Comparison of ENCODE assay signal across 14 mouse cellular contexts in genomic region chr12:52435795-52436211, GRCm38 (mm10).
DNase-seq lines count a peak whose midpoint lies in the region; ATAC-seq and TF ChIP-seq lines count a peak whose summit lies in the region.
"Had no signal": no experiment of that assay in that cellular context is flagged by ENCODE, and none has a peak within 500 bp of the region (broad histone marks: within the 10 kb centered on the region; RNA-seq: fewer than 3 reads in every experiment).

No protein-coding gene starts in this region.

- 0 out of 2 replicates have a peak, but pooled peaks cover 6% of the 10 kb centered on the region for H3K27me3 ChIP-seq in E14TG2a.4 (ENCODE audit: insufficient read depth, low read length)
- no peaks in the 10 kb centered on the region for H3K27me3 ChIP-seq in forebrain, embryonic 15.5 days
- H3K27me3 ChIP-seq in midbrain, embryonic 13.5 days, result no peaks in the 10 kb centered on the region
- H3K27me3 ChIP-seq: lung, embryonic 15.5 days; stomach, embryonic 15.5 days had no signal

- TF ChIP-seq CTCF in E14TG2a.4 (conservative IDR thresholded peaks at IDR 0.05; ENCODE audit: low read length), result no peak

- H3K27ac ChIP-seq in forebrain, embryonic 15.5 days (replicated peaks), result no peak overlapping the region
- H3K27ac ChIP-seq in midbrain, embryonic 13.5 days, result no peak overlapping the region
- H3K27ac ChIP-seq: lung, embryonic 15.5 days; stomach, embryonic 15.5 days had no signal

- peak; percentile 53 for ATAC-seq in forebrain, embryonic 15.5 days (replicated peaks)
- ATAC-seq in midbrain, embryonic 13.5 days, result peak; percentile 87
- no peak for ATAC-seq in granulocyte monocyte progenitor cell, adult 5-6 weeks (replicated peaks; ENCODE audit: poor library complexity, severe bottlenecking)

- H3K9me3 ChIP-seq in E14TG2a.4 (ENCODE audit: low read length), result no peaks in the 10 kb centered on the region
- no peaks in the 10 kb centered on the region for H3K9me3 ChIP-seq in forebrain, embryonic 15.5 days
- no peaks in the 10 kb centered on the region for H3K9me3 ChIP-seq in midbrain, embryonic 13.5 days
- H3K9me3 ChIP-seq: lung, embryonic 15.5 days; stomach, embryonic 15.5 days had no signal

- H3K9ac ChIP-seq in forebrain, embryonic 15.5 days (replicated peaks), result no peak overlapping the region
- no peak overlapping the region for H3K9ac ChIP-seq in midbrain, embryonic 13.5 days (replicated peaks)
- H3K9ac ChIP-seq: lung, embryonic 15.5 days; stomach, embryonic 15.5 days had no signal

- peak; percentile 27 for DNase-seq in ES-CJ7 (ENCODE audit: low read depth, low spot score)
- no peak for DNase-seq in urinary bladder, postnatal 25 days (ENCODE audit: low spot score)
- no peak for DNase-seq in urinary bladder, postnatal 36 days (ENCODE audit: low spot score in 2 of 2)
- DNase-seq: adrenal gland, postnatal 10 days; cerebellum, adult 8-10 months; gastrocnemius, postnatal 36 days; heart, postnatal 4 days had no signal

- peaks cover 6% of the 10 kb centered on the region for H3K4me1 ChIP-seq in E14TG2a.4 (replicated peaks; ENCODE audit: low read depth, low read length)
- H3K4me1 ChIP-seq in forebrain, embryonic 15.5 days, result peaks cover 13% of the 10 kb centered on the region
- H3K4me1 ChIP-seq in midbrain, embryonic 13.5 days (replicated peaks), result peaks cover 15% of the 10 kb centered on the region
- H3K4me1 ChIP-seq: lung, embryonic 15.5 days; stomach, embryonic 15.5 days had no signal

- WGBS in forebrain, embryonic 15.5 days, result 26% methylated on average over 16 of the region's 16 CpGs
- 45% methylated on average over 16 of the region's 16 CpGs for WGBS in midbrain, embryonic 13.5 days

- H3K36me3 ChIP-seq in E14TG2a.4 (ENCODE audit: insufficient read depth, low read length), result no peaks in the 10 kb centered on the region
- no peaks in the 10 kb centered on the region for H3K36me3 ChIP-seq in forebrain, embryonic 15.5 days
- no peaks in the 10 kb centered on the region for H3K36me3 ChIP-seq in midbrain, embryonic 13.5 days
- H3K36me3 ChIP-seq: lung, embryonic 15.5 days; stomach, embryonic 15.5 days had no signal

- 0 out of 2 replicates have a peak overlapping the region, but pooled peaks have one; percentile 35 for H3K4me3 ChIP-seq in E14TG2a.4 (replicated peaks; ENCODE audit: low read length)
- H3K4me3 ChIP-seq in forebrain, embryonic 15.5 days, result no peak overlapping the region
- H3K4me3 ChIP-seq in midbrain, embryonic 13.5 days (replicated peaks), result no peak overlapping the region
- H3K4me3 ChIP-seq: lung, embryonic 15.5 days; myocyte; stomach, embryonic 15.5 days had no signal

- peak overlapping the region; percentile 15 for H3K4me2 ChIP-seq in forebrain, embryonic 15.5 days (replicated peaks)
- peak overlapping the region; percentile 33 for H3K4me2 ChIP-seq in midbrain, embryonic 13.5 days (replicated peaks)
- H3K4me2 ChIP-seq: lung, embryonic 15.5 days; stomach, embryonic 15.5 days had no signal
